Mouse (Mus musculus): Measurements from ENCODE around the gene Nek11. TPM values are rescaled to one million over a fixed set of nuclear protein-coding genes. Genes with fewer than 3 reads are reported as not detected.

The Nek11 gene
- polyA plus RNA-seq (2015; fragmentation: Nextera tagmentation; extraction: Ambion mirVana) = 0.18 and 0.29 TPM in 2 replicates

GRCm38 (mm10) chr9:105395218-105395627, at the start of gene Nek11, which contains the start of gene Aste1:
Nek11 (minus strand) TSS chr9:105395524.
Aste1 (plus strand) TSS chr9:105395392.
- H3K4me1 ChIP-seq (replicated peaks; ENCODE audit: control insufficient read depth, insufficient read depth) = no peaks in the 10 kb centered on the region
- no peaks in the 10 kb centered on the region for H3K9me3 ChIP-seq (ENCODE audit: control insufficient read depth, low read length)
- ATAC-seq (ENCODE audit: low FRiP score, low TSS enrichment) (peak; percentile 99), DNase-seq (ENCODE audit: low spot score) (peak; percentile 98)
- H3K27ac ChIP-seq (replicated peaks) = peak within 1 kb of the TSS; percentile 90
- H3K27me3 ChIP-seq (ENCODE audit: control insufficient read depth, insufficient read depth, low read length) = no peaks in the 10 kb centered on the region
- TF ChIP-seq EP300 (optimal IDR thresholded peaks at IDR 0.05) = no peak
- TF ChIP-seq CTCF (IDR thresholded peaks at IDR 0.05; ENCODE audit: low read depth) = peak; percentile 46
- H3K4me2 ChIP-seq (replicated peaks; ENCODE audit: low read depth) = peak within 1 kb of the TSS; percentile 78
- H3K36me3 ChIP-seq (ENCODE audit: control insufficient read depth, insufficient read depth, low read length) = peaks cover 2% of the 10 kb centered on the region; the same call in 1 of the 2 replicates
- peak within 1 kb of the TSS; percentile 65 for H3K4me3 ChIP-seq (ENCODE audit: low read depth, low read length)
- peak within 1 kb of the TSS; percentile 71 for H3K9ac ChIP-seq (ENCODE audit: low read length)
- WGBS = under 1% methylated on average over 43 of the region's 44 CpGs

- ATAC-seq (ENCODE audit: low FRiP score, low TSS enrichment) (no peak), DNase-seq (ENCODE audit: low spot score) (no peak)
- Histone ChIP-seq H3K27ac (replicated peaks) (no peak overlapping the region), H3K9me3 (ENCODE audit: control insufficient read depth, low read length) (no peaks in the 10 kb centered on the region), H3K4me2 (replicated peaks; ENCODE audit: low read depth) (no peak overlapping the region), H3K27me3 (ENCODE audit: control insufficient read depth, insufficient read depth, low read length) (no peaks in the 10 kb centered on the region), H3K36me3 (ENCODE audit: control insufficient read depth, insufficient read depth, low read length) (no peaks in the 10 kb centered on the region), H3K4me3 (ENCODE audit: low read depth, low read length) (no peak overlapping the region), H3K4me1 (replicated peaks; ENCODE audit: control insufficient read depth, insufficient read depth) (no peaks in the 10 kb centered on the region), H3K9ac (ENCODE audit: low read length) (no peak overlapping the region)
- 89% methylated on average over 6 of the region's 6 CpGs for WGBS
- TF ChIP-seq CTCF (IDR thresholded peaks at IDR 0.05; ENCODE audit: low read depth) = peak; percentile 25
- no peak for TF ChIP-seq EP300 (optimal IDR thresholded peaks at IDR 0.05)
Observed at GRCm38 (mm10) chr9:105408549-105408948, 13.2 kb upstream of the Nek11 start.

GRCm38 (mm10) chr9:105394720-105395119, 604 bp downstream of the Nek11 start:
- 16% methylated on average over 11 of the region's 11 CpGs for WGBS
- Histone ChIP-seq H3K9me3 (ENCODE audit: control insufficient read depth, low read length) (no peaks in the 10 kb centered on the region), H3K4me2 (replicated peaks; ENCODE audit: low read depth) (peak overlapping the region; percentile 78), H3K27ac (replicated peaks) (no peak overlapping the region), H3K36me3 (ENCODE audit: control insufficient read depth, insufficient read depth, low read length) (no peaks in the 10 kb centered on the region), H3K4me3 (ENCODE audit: low read depth, low read length) (peak overlapping the region; percentile 65), H3K4me1 (replicated peaks; ENCODE audit: control insufficient read depth, insufficient read depth) (no peaks in the 10 kb centered on the region), H3K9ac (ENCODE audit: low read length) (peak overlapping the region; percentile 71; the same call in 1 of the 2 replicates), H3K27me3 (ENCODE audit: control insufficient read depth, insufficient read depth, low read length) (no peaks in the 10 kb centered on the region)
- ATAC-seq (ENCODE audit: low FRiP score, low TSS enrichment) = 0 out of 2 replicates have a peak, but pooled peaks have one; percentile 4
- DNase-seq (ENCODE audit: low spot score) = no peak
- no peak for TF ChIP-seq EP300 (optimal IDR thresholded peaks at IDR 0.05)
- TF ChIP-seq CTCF (IDR thresholded peaks at IDR 0.05; ENCODE audit: low read depth) = no peak

- no peak for ATAC-seq (ENCODE audit: low FRiP score, low TSS enrichment)
- no peaks in the 10 kb centered on the region for H3K27me3 ChIP-seq (ENCODE audit: control insufficient read depth, insufficient read depth, low read length)
- WGBS = 50% methylated on average over 5 of the region's 5 CpGs
Observed at GRCm38 (mm10) chr9:105390616-105391015, 4.7 kb downstream of the Nek11 start.

GRCm38 (mm10) chr9:105389289-105389688, 6.0 kb downstream of the Nek11 start:
- H3K9ac ChIP-seq (ENCODE audit: low read length) = no peak overlapping the region
- no peak for ATAC-seq (ENCODE audit: low FRiP score, low TSS enrichment)
- no peaks in the 10 kb centered on the region for H3K27me3 ChIP-seq (ENCODE audit: control insufficient read depth, insufficient read depth, low read length)
- TF ChIP-seq EP300 (optimal IDR thresholded peaks at IDR 0.05) (no peak), CTCF (IDR thresholded peaks at IDR 0.05; ENCODE audit: low read depth) (peak; percentile 93)
- no peak overlapping the region for H3K27ac ChIP-seq (replicated peaks)
- peak; percentile 73 for DNase-seq (ENCODE audit: low spot score)
- H3K36me3 ChIP-seq (ENCODE audit: control insufficient read depth, insufficient read depth, low read length) = no peaks in the 10 kb centered on the region
- WGBS = 14% methylated on average over 4 of the region's 4 CpGs
- H3K4me2 ChIP-seq (replicated peaks; ENCODE audit: low read depth) = no peak overlapping the region
- no peak overlapping the region for H3K4me3 ChIP-seq (ENCODE audit: low read depth, low read length)
- H3K4me1 ChIP-seq (replicated peaks; ENCODE audit: control insufficient read depth, insufficient read depth) = no peaks in the 10 kb centered on the region
- no peaks in the 10 kb centered on the region for H3K9me3 ChIP-seq (ENCODE audit: control insufficient read depth, low read length)

More at GRCm38 (mm10) chr9:105390616-105391015, 4.7 kb downstream of the Nek11 start:
- no peak for DNase-seq (ENCODE audit: low spot score)
- no peak overlapping the region for H3K27ac ChIP-seq (replicated peaks)
- H3K9me3 ChIP-seq (ENCODE audit: control insufficient read depth, low read length) = no peaks in the 10 kb centered on the region
- no peak overlapping the region for H3K4me2 ChIP-seq (replicated peaks; ENCODE audit: low read depth)
- no peaks in the 10 kb centered on the region for H3K36me3 ChIP-seq (ENCODE audit: control insufficient read depth, insufficient read depth, low read length)
- H3K4me1 ChIP-seq (replicated peaks; ENCODE audit: control insufficient read depth, insufficient read depth) = no peaks in the 10 kb centered on the region
- TF ChIP-seq EP300 (optimal IDR thresholded peaks at IDR 0.05) = no peak
- H3K4me3 ChIP-seq (ENCODE audit: low read depth, low read length) = no peak overlapping the region
- H3K9ac ChIP-seq (ENCODE audit: low read length) = no peak overlapping the region

- H3K4me3 ChIP-seq (ENCODE audit: low read depth, low read length) = no peak overlapping the region
- no peaks in the 10 kb centered on the region for H3K27me3 ChIP-seq (ENCODE audit: control insufficient read depth, insufficient read depth, low read length)
- H3K4me1 ChIP-seq (replicated peaks; ENCODE audit: control insufficient read depth, insufficient read depth) = no peaks in the 10 kb centered on the region
- H3K4me2 ChIP-seq (replicated peaks; ENCODE audit: low read depth) = no peak overlapping the region
- no peak for ATAC-seq (ENCODE audit: low FRiP score, low TSS enrichment)
- no peak overlapping the region for H3K9ac ChIP-seq (ENCODE audit: low read length)
- DNase-seq (ENCODE audit: low spot score) = no peak
- 76% methylated on average over 5 of the region's 5 CpGs for WGBS
- H3K27ac ChIP-seq (replicated peaks) = no peak overlapping the region
- TF ChIP-seq EP300 (optimal IDR thresholded peaks at IDR 0.05) (no peak), CTCF (IDR thresholded peaks at IDR 0.05; ENCODE audit: low read depth) (no peak)
- H3K9me3 ChIP-seq (ENCODE audit: control insufficient read depth, low read length) = no peaks in the 10 kb centered on the region
- H3K36me3 ChIP-seq (ENCODE audit: control insufficient read depth, insufficient read depth, low read length) = no peaks in the 10 kb centered on the region
Observed at GRCm38 (mm10) chr9:105387403-105387802, 7.9 kb downstream of the Nek11 start.

Measured in stomach, postnatal 0 days (tissue).